Mouse (Mus musculus) cerebellum, postnatal 10 days (tissue): ENCODE measurements around the gene Kcna7.
A peak's percentile ranks its signal among the peaks of the same experiment; 100 is the strongest.
"Not testable (repeated sequence)": the region's sequence is repeated elsewhere in the genome, so short reads cannot be mapped to it uniquely, and the experiment has no call there.

Experiments
- DNase-seq, 2 experiments: peaks; one replicate each; pipeline ENCODE4 v3.0.0; 2021; ENCODE audit warnings: mixed read lengths in 2 of 2

Gene Kcna7

DNA sequence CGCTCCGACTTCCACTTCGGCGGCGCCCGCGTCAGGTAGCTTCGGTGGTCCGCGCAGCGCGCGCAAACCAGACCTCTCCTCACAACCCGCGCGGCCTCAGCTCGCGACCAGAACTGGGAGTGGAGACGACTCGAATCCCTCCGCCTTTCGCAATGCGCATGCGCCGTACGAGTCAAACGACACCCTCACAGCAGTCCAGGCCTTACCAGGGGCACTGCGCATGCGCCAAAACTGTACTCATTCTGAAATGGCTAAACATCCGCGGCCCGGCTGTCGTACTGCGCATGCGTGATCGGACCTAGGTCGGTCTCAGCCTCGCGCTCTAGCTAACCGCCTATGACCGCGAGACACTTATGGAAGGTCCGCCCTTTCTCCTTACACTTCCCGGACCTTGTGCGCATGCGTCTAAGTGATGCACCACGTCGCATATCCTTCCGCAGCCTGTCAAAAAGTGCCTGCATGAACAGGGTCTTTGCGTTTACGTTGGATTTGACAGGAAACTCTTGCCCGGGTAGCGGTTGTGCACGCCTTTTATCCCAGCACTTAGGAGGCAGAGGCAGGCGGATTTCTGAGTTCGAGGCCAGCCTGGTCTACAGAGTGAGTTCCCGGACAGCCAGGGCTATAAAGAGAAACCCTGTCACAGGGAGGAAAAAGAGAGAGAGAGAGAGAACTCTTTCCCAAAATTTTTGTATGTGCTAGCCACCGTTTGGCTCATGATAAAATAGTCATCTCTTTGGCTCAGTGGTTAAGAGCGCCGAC is 9.7 kb upstream of the Kcna7 start, which contains the start of gene Snrnp70:
Snrnp70 (minus strand) TSS at position 165 of the 759 bp plus-strand sequence.
- peak; percentile 100 for DNase-seq

- not testable (repeated sequence) for DNase-seq
These were observed 9.1 kb upstream of the Kcna7 start for GRCm38 (mm10) chr7:45396337-45396775.

DNA sequence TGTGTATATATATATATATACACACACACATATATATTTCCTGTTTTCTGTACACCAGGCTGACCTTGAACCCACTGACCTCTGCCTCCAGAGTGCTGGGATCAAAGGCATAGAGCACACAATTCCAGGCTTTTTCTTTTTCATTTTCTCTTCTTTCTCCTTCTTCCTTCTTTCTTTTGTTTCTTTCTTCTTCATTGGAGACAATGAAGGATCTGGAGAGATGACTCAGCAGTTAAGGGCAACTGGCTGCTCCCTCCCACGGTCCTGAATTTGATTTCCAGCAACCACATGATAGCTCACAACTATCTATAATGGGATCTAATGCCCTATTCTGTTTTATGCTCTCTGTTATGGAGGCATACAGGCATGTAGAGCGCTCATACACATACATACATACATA is 8.7 kb upstream of the Kcna7 start:
- DNase-seq: no peak

DNA sequence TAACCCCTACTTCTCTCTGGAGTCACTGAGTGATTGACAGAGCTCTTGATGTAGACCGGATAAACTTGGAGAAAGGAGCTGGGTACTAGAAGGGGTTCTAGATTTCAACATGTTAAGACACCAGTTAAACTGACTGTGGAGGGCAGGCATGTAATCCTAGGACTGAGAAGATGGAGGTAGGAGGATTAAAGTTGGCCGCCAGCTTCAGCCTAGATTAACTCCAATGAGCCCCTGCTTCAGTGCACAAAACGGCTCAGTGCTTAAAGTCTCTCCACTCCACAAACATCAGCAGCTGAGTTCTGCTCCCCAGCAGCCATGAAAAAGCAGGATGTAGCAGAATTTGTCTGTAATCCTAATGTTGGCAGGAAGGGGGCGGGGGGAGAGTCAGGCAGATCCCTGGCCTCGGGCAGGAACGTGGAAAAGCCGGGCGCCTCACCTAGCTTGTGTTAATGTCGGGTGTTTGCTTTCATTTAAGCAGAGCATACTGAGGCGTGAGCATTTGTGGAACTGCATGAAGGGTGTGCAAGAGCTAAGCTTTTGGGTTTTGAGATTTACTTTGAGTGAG is 3.9 kb upstream of the Kcna7 start:
- DNase-seq: no peak

DNA sequence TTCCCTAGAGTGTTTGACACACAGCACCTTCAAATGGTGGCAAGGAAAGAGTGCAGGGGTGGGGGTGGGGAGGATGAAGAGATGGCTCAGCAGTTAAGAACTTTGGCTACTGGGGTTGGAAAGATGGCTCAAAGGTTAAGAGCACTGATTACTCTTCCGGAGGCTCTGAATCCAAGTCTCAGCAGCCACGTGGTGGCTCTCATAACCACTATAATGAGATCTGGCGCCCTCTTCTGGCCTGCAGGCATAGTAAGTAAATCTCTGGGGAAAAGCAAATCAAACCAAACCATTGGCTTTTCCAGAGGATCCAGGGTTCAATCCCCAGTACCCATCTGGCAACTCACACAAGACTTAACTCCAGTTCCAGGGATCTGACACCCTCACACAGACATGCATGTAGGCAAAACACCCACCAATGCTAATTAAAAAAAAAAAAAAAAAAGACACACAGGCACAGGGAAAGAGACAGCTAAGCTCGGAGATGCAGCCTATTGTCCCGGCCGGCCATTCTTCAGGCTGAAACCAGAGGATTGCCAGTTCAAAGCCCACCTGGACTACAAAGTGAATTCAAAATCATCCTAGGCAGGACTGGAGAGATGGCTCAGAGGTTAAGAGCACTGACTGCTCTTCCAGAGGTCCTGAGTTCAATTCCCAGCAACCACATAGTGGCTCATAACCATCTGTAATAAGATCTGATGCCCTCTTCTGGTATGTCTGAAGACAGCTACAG is 1.8 kb upstream of the Kcna7 start:
- DNase-seq: peak; percentile 80 to 83

DNA sequence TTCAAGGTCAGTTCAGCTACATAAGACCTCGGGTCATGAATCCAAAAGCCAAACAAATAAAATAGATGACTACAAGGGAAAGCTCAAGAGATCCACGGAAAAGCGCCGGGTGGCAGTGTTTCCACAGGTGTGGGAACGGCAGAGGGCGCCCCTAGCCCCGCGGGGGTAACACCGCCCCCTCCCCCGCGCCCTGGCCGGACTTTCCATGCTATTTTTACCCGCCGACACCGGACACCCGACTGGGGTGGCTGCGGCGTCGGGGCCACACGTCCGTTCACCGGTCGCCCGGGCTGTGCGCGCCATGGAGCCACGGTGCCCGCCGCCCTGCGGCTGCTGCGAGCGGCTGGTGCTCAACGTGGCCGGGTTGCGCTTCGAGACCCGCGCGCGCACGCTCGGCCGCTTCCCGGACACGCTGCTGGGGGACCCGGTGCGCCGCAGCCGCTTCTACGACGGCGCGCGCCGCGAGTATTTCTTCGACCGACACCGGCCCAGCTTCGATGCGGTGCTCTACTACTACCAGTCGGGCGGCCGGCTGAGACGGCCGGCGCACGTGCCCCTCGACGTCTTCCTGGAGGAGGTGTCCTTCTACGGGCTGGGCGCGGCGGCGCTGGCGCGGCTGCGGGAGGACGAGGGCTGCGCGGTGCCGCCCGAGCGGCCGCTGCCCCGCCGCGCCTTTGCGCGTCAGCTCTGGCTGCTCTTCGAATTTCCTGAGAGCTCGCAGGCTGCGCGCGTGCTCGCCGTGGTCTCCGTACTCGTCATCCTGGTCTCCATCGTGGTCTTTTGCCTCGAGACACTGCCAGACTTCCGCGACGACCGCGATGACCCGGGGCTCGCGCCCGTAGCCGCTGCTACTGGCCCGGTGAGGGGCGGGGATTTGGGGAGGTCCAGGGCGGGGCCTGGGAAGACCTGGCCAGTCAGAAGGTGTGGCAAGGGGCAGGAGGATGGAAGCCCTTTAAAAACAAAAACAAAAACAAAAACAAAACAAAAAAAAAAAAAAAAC is 1.0 kb downstream of the Kcna7 start:
- DNase-seq: peak in 1 of 2 experiments; percentile 35

DNA sequence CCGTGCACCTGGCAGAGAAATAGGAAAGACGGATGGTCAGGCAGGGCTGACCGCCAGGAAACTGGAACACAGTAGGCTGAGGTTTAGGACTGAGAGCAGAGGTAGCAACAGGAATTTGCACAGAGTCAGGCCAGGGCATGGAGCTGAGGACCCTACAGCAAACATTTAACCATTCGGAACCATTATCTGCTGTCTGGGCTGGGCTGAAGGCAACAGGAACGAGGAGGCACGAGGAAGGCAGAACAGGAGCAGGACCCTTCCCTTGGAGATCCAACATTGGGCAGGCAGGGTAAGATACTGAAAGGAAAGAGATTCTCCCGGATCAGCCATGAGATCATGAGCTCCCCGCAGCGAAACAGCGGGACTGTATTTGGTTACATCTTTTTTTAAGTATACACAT is 2.4 kb downstream of the Kcna7 start:
- no peak for DNase-seq

- DNase-seq: no peak
These were observed 2.9 kb downstream of the Kcna7 start for GRCm38 (mm10) chr7:45408351-45408750.

DNA sequence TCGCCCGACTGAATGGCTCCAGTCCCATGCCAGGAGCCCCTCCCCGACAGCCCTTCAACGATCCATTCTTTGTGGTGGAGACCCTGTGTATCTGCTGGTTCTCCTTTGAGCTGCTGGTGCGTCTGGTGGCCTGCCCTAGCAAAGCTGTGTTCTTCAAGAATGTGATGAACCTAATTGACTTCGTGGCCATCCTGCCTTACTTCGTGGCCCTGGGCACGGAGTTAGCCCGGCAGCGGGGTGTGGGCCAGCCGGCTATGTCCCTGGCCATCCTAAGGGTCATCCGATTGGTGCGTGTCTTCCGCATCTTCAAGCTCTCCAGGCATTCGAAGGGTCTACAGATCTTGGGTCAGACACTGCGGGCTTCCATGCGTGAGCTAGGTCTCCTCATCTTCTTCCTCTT is 3.5 kb downstream of the Kcna7 start:
- no peak for DNase-seq

- DNase-seq: no peak
These were observed 4.2 kb downstream of the Kcna7 start for GRCm38 (mm10) chr7:45409497-45410163.

DNA sequence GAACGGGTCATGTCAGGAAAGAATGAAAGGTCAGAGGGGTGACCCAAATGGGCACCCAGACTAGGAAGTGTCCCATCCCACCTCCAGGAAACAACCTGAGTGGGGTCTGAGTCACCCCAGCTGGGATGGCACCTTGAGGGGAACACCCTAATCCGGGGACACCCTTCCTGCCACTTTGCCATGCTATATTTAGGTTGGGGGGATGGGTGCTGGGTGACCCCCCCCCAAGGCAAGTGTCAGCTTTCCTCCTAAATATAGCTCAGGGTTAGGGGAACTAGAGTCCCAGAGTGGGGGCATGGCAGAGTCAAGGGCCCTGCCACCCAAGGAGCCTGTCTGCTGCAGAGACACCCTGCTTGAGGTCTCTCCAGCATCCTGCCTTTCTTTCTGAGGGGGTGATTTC is 7.0 kb downstream of the Kcna7 start:
- DNase-seq: no peak

DNA sequence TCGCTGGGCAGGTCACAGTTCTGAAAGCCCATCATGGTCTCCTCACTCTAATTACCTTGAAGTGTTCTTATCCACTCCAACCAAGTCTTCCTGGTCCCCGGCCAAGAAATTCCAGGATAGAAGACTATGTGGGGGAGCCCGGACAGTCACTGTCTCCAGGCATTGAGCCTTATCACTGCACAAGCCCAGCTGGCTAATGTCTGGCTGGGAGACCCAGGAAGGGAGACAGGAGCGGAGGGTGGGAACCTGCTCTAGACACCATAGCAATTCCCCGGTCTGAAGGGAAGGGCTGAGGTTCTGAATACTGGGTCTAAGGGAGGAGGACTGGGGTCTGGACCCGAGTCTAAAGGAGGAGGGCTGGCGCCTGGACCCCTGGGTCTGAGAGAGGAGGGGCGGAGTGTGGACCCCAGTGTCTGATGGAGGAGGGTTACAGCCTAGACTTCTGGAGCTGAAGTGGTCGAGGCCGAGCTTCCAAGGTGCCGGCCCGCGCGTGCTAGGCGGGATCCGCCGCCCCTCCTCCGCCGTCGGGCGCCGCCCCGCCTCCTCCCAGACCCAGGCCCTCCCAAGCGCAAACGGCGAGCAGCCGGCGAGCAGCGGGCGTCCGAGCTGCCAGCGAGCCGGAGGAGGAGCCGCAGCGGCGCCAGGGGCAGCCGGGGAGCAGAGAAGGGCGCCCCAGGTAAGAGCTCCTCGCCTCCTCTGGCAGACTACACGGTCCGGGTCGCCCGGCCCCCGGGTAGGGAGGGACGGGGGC is 7.8 kb downstream of the Kcna7 start, which contains the start of gene Ntf5:
Ntf5 (plus strand) TSS at position 583 of the 751 bp plus-strand sequence.
- DNase-seq: peak; percentile 46 to 64

DNA sequence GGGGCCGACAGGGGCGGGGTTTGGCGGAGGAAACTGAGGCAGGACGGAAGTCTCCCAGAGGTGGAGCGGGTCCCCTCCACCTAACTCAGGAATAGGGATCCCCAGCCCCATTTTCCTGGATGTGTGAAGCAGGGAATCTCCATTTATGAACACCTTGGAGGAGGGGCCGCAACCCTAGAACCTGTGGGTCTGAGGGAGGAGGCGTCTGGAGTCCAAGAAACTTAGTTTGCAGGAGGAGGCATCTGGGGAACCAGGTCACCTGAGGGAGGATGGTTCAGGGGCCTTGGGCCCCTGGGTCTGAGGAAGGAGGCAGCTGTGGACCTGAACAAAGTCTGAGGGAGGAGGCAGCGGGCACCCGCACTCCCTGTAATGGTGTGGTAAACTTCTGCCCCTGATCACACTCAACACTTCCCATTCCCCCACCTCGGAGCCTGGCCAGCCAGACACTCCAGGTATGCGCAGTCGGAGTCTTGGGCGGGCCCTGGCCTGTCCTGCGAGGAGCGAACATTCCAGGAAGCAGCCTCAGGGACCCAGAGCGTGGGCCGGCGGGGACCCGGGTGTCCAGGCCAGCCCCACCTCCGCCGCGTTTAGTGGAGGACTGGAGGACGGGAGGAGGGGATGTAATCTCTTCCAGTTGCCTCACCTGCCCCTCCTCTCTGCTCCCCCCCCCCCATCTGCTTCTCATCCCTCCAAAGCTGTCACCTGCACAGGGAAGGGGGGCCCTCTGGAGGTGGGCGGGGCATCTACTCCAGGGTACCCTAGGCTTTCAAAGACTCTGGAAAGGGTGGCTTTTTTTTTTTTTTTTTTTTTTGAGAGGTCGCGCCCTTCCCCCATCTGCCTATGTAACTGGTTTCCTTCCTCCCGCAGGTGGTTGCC is 8.6 kb downstream of the Kcna7 start:
- DNase-seq: no peak

- DNase-seq: no peak
These were observed 9.3 kb downstream of the Kcna7 start for GRCm38 (mm10) chr7:45414740-45415224.

GRCm38 (mm10) chr7:45415636-45416035 is 10.2 kb downstream of the Kcna7 start:
- no peak for DNase-seq

DNA sequence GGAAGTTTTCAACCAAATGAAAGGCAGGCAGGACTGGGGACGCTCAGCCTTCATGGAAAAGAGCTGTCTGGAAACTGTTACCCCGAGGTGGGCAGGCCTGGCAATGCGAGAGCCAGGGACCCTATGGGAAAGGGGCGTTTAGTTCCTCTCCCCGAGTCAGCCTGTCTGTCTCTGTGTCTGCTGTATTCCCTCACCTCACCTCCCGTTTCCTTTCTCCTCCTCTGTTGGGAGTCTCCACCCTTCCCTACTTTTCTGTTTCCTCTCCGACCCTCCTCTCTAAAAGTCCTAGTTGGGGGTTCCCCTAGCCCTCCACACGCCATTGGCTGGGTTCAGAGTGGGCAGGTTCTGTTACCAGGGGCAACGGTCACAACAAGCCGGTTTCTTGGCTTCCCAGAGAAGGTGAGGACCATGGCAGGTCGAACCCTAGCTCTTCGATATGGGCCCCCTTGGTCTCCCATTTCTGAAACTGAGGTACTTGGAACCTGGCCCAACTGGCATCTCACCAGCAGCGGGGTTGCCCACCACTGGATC is 12.6 kb downstream of the Kcna7 start:
- DNase-seq: peak in 1 of 2 experiments; percentile 33

DNA sequence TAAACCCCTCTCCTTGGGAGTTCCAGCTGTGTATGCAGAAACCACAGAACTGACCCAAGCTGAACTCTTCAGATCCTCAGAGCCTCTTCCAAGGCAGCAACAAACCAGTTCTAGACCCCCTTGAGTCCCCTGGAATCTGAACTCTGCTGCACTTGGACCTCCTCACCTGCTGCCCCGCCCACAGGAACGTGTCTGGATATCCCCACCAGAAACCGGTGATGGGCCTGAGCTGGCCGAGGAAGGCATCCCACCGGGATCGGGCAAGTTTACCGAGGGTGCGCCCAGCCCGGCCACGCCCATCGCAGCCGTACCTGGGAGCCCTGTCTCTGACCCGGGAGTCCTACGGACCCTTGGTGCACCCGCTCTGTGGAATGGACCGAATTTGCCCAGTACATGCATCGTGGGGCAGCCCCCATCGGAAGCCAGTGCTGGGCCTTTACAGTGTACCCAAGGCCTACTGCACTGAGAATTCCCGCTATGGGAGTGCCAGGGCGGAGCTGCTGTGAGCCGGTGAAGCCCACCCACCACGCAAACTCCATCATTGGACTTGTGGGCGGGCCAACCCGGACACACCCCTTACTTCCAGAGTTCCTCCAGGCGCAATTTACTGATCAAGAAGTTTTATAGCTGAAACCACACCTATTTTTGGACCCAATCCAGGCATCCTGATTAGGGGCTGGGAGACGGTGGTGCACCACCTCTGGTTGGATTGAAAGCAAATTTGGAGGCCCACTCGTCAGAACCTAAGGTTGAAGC is 14.6 kb downstream of the Kcna7 start:
- DNase-seq: no peak

- no peak for DNase-seq
These were observed 15.1 kb downstream of the Kcna7 start, which contains the start of gene Lhb for GRCm38 (mm10) chr7:45420615-45420919. Gene Lhb, plus strand, starts transcription at chr7:45420820.

DNA sequence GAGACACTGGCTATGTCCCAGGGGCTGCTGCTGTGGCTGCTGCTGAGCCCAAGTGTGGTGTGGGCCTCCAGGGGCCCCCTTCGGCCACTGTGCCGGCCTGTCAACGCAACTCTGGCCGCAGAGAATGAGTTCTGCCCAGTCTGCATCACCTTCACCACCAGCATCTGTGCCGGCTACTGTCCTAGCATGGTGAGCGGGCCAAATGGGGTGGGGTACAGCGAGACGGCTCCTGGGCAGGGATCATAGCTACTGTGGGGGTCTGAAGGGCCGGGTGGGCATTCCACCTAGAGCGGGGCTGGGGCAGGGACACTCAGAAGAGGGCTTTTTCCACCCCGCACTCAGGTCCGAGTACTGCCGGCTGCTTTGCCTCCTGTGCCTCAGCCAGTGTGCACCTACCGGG is 15.7 kb downstream of the Kcna7 start:
- no peak for DNase-seq
